Mouse (Mus musculus): ENCODE results near the gene Gramd2. TPM values are rescaled to one million over a fixed set of nuclear protein-coding genes. Genes with fewer than 3 reads are reported as not detected.

Gramd2 gene
- polyA plus RNA-seq, 1 experiment from 2014 or later, result 0.40 TPM

DNA sequence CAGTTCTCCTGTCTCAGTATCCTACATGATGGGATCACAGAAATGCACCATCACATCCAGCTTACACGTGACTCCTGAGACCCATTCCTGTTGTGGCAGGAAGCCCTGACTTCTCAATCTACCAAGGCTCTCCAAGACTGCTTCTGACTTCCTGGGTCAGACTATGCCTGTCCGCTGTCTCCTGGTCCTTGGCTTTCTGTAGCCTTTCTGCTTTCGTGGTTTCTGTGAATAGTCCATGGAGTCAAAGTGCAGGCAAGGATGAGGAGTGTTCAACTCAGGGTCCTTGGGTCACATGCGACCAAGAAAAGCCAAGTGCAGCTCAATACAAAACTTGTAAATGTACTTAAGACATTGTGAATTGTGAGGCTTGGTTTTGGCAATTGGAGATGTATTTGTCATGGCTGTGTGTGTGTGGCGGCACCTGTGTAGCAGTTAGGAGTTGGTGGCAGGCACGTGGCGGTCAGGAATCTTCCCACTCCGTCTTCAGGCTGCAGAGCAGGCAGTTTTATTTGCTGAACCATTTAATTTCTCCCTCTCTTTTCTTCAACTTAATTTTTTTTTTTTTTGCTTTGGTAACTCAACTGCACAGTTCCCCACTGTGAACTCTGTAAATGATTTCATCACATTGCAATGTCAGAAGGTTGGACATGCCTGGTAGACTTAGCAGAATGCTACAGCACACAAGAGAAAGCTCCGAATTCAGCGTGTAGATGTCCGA, 47.8 kb downstream of the Gramd2 start:
- Histone ChIP-seq H3K9me3 (no peaks in the 10 kb centered on the region), H3K27me3 (no peaks in the 10 kb centered on the region), H3K9ac (replicated peaks) (no peak overlapping the region), H3K27ac (replicated peaks) (no peak overlapping the region), H3K4me3 (no peak overlapping the region), H3K36me3 (no peaks in the 10 kb centered on the region), H3K4me2 (replicated peaks) (no peak overlapping the region), H3K4me1 (peaks cover 10% of the 10 kb centered on the region; the same call in 1 of the 2 replicates)
- 86% methylated on average over 11 of the region's 11 CpGs for WGBS
- ATAC-seq (ENCODE audit: low FRiP score, low read depth), result no peak

DNA sequence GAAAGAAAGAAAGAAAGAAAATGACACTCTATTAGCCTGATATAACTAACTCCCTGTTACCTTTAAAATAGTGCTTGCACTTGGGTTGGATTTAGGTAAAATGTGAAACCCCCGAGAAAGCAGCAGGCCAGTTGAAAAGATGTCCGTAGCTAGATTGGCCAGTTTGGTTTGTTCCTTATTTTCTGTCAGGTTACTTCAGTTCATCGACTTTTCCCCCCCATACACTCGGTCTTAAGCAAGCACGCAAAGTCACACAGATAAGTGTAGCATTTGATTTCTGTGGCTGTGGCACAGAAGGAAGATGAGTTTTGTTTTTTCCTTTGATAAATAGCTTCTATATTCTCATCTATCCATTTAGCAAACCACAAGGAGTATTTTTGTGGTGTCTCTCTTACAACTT, 51.2 kb downstream of the Gramd2 start:
- Histone ChIP-seq H3K27me3 (no peaks in the 10 kb centered on the region), H3K4me1 (no peaks in the 10 kb centered on the region), H3K4me2 (replicated peaks) (no peak overlapping the region), H3K36me3 (no peaks in the 10 kb centered on the region), H3K9me3 (no peaks in the 10 kb centered on the region), H3K4me3 (no peak overlapping the region), H3K9ac (replicated peaks) (no peak overlapping the region), H3K27ac (replicated peaks) (no peak overlapping the region)
- ATAC-seq (ENCODE audit: low FRiP score, low read depth), result no peak
- WGBS, result 95% methylated on average over 5 of the region's 5 CpGs

DNA sequence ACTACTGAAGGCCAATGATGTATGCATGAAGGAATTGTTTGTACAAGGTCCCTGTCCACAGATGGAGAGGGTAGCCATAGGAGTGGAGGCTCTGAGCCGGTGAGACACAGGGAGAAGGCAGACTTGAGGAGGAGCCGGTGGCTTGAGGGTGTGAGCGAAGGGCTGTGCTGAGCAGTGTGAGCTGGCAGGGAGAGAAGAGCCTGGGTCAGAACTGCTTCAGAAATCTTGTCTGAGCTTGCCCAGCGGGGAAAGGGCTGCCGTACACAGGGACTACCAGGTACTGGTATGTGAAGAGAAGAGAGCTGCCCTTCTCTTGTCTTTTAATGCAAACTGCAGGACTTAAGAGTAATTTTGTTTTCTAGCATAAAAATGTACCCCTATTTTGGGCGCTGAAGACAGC, 53.1 kb downstream of the Gramd2 start:
- WGBS, result 80% methylated on average over 6 of the region's 6 CpGs
- ATAC-seq (ENCODE audit: low FRiP score, low read depth), result no peak
- H3K27ac ChIP-seq (replicated peaks), result no peak overlapping the region

DNA sequence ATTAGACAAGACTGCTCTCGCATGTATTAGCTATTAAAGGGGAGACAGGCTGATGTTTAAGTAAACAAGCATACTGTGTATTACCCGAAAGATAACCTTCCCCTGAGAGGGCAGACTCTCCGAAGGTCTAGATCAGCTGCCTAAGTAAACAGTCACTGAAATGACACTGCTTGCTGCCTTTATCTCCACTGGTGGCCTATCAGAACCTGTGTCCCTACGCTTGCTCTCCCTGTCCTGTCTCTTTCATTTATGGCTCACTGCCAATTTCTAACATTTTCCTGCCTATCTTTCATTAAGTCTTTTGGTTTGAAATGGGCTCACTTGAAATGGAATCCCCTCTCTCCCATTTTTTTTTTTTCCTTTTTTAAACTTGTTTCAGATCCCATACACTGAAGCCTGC, 55.5 kb downstream of the Gramd2 start:
- H3K4me2 ChIP-seq (replicated peaks), result no peak overlapping the region

More for the DNA sequence above, 53.1 kb downstream of the Gramd2 start:
- Histone ChIP-seq H3K9me3 (no peaks in the 10 kb centered on the region), H3K4me1 (no peaks in the 10 kb centered on the region), H3K27me3 (no peaks in the 10 kb centered on the region), H3K9ac (replicated peaks) (no peak overlapping the region), H3K36me3 (peaks cover 9% of the 10 kb centered on the region), H3K4me2 (replicated peaks) (no peak overlapping the region), H3K4me3 (no peak overlapping the region)

DNA sequence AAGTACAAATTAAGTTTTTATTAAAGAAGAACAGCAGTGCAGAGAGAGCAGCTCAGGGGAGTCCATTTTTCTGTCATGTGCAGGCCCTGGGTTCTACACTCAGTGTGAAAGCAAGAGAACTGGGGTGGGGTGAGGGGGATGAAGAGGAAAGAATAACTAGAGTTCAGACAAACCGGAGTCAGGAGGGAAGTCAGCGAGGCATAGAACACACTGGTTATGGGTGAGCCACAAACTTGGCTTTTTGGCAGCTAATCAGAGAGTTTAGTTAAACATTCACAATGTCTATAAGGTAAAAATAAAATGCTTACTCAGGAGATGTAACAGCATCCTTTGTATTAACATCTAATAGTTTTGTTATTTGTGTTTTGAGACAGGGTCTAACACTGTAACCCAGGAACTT, 60.6 kb downstream of the Gramd2 start:
- no peak overlapping the region for H3K9ac ChIP-seq (replicated peaks)
- peaks cover 9% of the 10 kb centered on the region for H3K36me3 ChIP-seq
- no peak overlapping the region for H3K27ac ChIP-seq (replicated peaks)
- no peak for ATAC-seq (ENCODE audit: low FRiP score, low read depth)
- H3K9me3 ChIP-seq, result no peaks in the 10 kb centered on the region
- H3K4me2 ChIP-seq (replicated peaks), result no peak overlapping the region
- no peaks in the 10 kb centered on the region for H3K4me1 ChIP-seq
- no peaks in the 10 kb centered on the region for H3K27me3 ChIP-seq
- H3K4me3 ChIP-seq, result no peak overlapping the region
- WGBS, result 92% methylated on average over 2 of the region's 2 CpGs

More for the DNA sequence above, 55.5 kb downstream of the Gramd2 start:
- no peak for ATAC-seq (ENCODE audit: low FRiP score, low read depth)
- no peak overlapping the region for H3K27ac ChIP-seq (replicated peaks)
- no peak overlapping the region for H3K9ac ChIP-seq (replicated peaks)
- no peaks in the 10 kb centered on the region for H3K4me1 ChIP-seq
- peaks cover 9% of the 10 kb centered on the region for H3K36me3 ChIP-seq
- H3K4me3 ChIP-seq, result no peak overlapping the region
- no peaks in the 10 kb centered on the region for H3K9me3 ChIP-seq
- no peaks in the 10 kb centered on the region for H3K27me3 ChIP-seq
- WGBS, result 69% methylated on average over 4 of the region's 4 CpGs

DNA sequence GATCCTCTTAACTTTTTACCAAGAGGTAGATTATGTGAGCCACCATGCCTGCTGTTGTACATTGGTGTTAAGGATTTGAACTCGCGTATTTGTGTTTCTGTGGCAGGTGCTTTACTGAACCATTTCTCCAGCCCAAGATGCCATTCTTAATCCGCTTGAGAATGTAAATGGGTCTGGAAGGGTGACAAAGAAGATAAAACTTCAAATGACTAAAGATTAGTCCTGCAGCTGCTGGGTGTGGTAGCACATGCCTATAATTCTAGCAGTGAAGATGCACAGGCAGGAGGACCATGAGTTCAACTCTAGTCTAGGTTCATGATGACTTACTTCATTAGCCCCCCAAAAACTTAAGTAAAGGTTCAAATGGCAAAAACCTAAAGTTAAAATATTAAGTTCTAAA, 64.0 kb downstream of the Gramd2 start:
- Histone ChIP-seq H3K9me3 (no peaks in the 10 kb centered on the region), H3K36me3 (no peaks in the 10 kb centered on the region), H3K9ac (replicated peaks) (no peak overlapping the region), H3K4me1 (0 out of 2 replicates have a peak, but pooled peaks cover under 1% of the 10 kb centered on the region), H3K27me3 (no peaks in the 10 kb centered on the region), H3K4me2 (replicated peaks) (no peak overlapping the region), H3K27ac (replicated peaks) (no peak overlapping the region), H3K4me3 (no peak overlapping the region)
- no peak for ATAC-seq (ENCODE audit: low FRiP score, low read depth)
- WGBS, result 96% methylated on average over 3 of the region's 3 CpGs

DNA sequence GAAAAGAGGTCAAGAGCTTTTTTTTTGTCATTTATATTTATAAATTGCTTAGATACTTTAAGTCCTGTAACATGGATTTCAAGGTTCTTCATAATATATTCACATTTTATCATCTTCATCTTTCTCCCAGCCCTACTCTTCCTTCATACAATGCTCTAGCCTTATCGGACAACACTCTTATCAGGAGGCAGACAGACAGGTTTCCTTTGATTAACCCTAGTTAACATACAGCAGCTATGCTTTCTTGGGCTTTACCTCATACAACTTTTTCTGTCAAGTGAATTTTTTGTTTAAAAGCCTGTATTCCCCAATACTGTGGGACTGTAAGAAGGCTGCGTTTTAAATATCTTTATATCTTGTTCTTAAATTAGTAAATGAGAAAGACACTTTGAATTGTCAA, 68.4 kb downstream of the Gramd2 start:
- H3K27me3 ChIP-seq, result no peaks in the 10 kb centered on the region
- H3K36me3 ChIP-seq, result no peaks in the 10 kb centered on the region
- 96% methylated on average over 2 of the region's 2 CpGs for WGBS
- H3K9me3 ChIP-seq, result no peaks in the 10 kb centered on the region
- H3K4me2 ChIP-seq (replicated peaks), result no peak overlapping the region
- ATAC-seq (ENCODE audit: low FRiP score, low read depth), result no peak
- H3K4me3 ChIP-seq, result no peak overlapping the region
- H3K9ac ChIP-seq (replicated peaks), result no peak overlapping the region
- H3K4me1 ChIP-seq, result peaks cover 13% of the 10 kb centered on the region
- H3K27ac ChIP-seq (replicated peaks), result no peak overlapping the region

DNA sequence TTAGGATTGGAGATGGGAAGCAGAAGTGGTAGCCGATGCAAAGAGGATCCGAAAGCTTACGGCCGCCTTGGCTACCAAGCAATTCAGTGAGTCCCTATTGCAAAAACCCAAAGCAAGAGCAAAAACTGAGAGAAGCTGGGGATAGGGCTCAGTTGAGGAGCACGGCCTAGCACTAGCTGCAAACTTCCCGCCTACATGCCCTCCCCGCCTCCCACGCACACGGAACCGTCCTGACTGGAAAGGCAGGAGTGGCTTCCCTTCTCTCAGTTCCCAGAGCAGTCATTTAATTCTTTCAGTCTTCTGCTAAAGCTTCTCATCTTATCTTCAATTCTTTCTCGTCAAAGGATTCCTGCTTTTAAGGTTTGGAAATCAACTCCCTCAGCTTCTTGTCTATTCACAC, 69.0 kb downstream of the Gramd2 start:
- Histone ChIP-seq H3K9ac (replicated peaks) (no peak overlapping the region), H3K4me2 (replicated peaks) (no peak overlapping the region), H3K4me3 (no peak overlapping the region), H3K27ac (replicated peaks) (no peak overlapping the region), H3K9me3 (no peaks in the 10 kb centered on the region), H3K4me1 (peaks cover 13% of the 10 kb centered on the region), H3K36me3 (no peaks in the 10 kb centered on the region), H3K27me3 (no peaks in the 10 kb centered on the region)
- no peak for ATAC-seq (ENCODE audit: low FRiP score, low read depth)
- 94% methylated on average over 11 of the region's 11 CpGs for WGBS

DNA sequence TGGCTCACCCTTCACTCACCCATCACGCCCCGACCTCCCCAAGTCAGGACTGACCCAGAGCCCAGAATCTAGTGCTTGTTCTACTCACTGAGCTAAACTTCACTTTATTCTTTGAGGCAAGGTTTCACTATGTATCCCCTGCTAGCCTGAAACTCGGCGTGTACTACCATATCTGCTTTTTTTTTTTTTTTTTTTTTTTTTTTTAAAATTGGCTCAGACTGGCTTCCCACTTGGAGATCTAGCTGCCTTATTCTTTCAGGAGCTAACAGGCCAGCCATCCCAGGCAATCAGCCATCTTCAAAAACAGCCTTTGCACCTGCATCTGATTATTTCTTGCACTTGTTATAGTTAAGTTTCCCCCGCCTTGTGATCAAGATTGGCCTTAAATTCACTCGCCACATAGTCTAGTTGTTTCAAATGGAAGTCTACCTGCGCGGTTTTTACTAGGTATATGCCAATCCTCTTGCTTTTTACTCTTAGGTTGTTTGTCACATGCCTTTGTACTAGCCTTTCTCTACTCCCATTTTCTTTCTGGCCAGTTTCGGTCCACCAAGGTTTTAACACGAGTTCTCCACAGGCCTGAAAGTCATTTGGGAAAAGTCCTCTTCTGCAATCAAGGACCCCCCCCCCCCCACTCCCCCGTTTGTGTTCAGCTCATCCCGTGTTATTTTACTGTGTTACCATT, 69.8 kb downstream of the Gramd2 start:
- WGBS, result 38% methylated on average over 12 of the region's 12 CpGs
- Histone ChIP-seq H3K9ac (replicated peaks) (peak overlapping the region; percentile 70), H3K27me3 (no peaks in the 10 kb centered on the region), H3K27ac (replicated peaks) (peak overlapping the region; percentile 82), H3K36me3 (no peaks in the 10 kb centered on the region), H3K4me3 (peak overlapping the region; percentile 94), H3K4me2 (replicated peaks) (peak overlapping the region; percentile 80), H3K9me3 (no peaks in the 10 kb centered on the region), H3K4me1 (peaks cover 13% of the 10 kb centered on the region)
- no peak for ATAC-seq (ENCODE audit: low FRiP score, low read depth)

DNA sequence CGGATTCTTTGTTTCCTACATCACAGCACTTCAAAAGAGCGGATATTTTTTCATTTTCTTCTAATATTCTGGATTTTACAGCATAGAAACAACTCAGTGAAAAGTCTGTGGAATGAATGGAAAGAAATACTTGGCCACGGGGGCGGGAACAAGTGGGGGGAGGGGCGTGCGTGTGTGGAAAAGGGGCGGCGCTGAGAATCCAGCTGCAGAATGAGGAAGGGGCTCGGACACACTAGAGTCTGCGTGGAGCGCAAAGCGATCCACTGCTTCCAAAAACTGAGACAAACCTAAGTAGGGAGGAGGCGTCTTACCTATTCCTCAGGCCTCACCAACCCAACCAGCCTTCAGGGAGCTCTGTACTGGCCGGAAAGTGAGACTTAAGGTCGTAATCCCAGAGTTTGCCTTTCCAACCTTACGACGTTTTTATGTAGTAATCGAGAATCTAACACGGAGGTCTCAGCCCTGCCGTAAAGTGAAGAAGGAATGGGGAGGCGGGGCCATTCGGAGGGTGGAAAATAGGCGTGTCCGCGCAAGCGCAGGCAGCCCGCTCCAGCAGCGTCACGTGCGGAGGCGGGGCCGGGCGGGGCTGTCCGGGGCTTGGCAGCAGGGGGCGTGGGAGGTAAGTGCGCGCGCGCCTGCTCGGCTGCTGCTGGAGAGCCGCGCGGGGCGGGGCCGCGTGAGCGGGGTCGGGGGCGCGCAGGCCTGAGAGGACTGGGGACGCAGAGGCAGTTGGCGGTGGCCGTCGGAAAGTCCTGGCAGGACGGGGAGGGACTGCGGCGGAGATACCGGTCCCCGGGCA, 70.5 kb downstream of the Gramd2 start, which contains the start of the genes Senp8 and Myo9a:
Gene Senp8 (minus strand): TSS at position 444 of the 799 bp plus-strand sequence.
Gene Myo9a (plus strand): TSS at position 630 of the 799 bp plus-strand sequence.
- Histone ChIP-seq H3K27ac (replicated peaks) (peak within 1 kb of the TSS; percentile 95), H3K4me3 (peak within 1 kb of the TSS; percentile 94), H3K4me2 (replicated peaks) (peak within 1 kb of the TSS; percentile 80), H3K4me1 (peaks cover 13% of the 10 kb centered on the region), H3K9me3 (no peaks in the 10 kb centered on the region), H3K27me3 (no peaks in the 10 kb centered on the region), H3K9ac (replicated peaks) (peak within 1 kb of the TSS; percentile 92), H3K36me3 (no peaks in the 10 kb centered on the region)
- peak; percentile 93 for ATAC-seq (ENCODE audit: low FRiP score, low read depth)
- under 1% methylated on average over 49 of the region's 59 CpGs for WGBS

DNA sequence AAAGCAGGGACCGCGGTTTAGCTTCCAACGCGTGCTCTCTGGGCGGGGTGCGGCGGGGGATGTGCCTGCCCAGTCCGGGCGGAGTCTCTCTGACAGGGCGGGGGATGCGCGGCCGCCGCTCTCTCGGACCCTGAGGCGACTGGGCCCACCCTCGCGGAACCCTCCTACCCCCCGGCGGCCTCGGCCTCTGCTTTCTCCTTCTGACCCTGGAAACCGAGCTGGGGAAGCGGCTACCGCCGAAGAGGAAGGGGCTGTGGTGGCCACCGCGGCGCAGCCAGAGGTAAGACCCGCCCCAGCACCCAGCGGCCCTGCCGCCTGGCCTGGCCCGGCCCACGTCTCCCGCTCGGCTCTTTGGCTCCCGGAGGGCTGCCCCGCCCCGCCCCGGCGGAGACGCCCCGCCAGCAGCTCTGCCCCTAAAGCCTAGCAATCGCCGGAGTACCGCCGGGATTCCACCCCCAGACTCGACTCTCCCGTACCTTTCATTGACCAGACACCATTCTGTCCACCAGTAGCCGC, 71.2 kb downstream of the Gramd2 start:
- Histone ChIP-seq H3K27me3 (no peaks in the 10 kb centered on the region), H3K9ac (replicated peaks) (peak overlapping the region; percentile 92), H3K4me2 (replicated peaks) (peak overlapping the region; percentile 80), H3K4me1 (peaks cover 13% of the 10 kb centered on the region), H3K9me3 (no peaks in the 10 kb centered on the region), H3K27ac (replicated peaks) (peak overlapping the region; percentile 95), H3K4me3 (peak overlapping the region; percentile 94), H3K36me3 (no peaks in the 10 kb centered on the region)
- ATAC-seq (ENCODE audit: low FRiP score, low read depth), result peak; percentile 92
- WGBS, result 3% methylated on average over 32 of the region's 49 CpGs
